Mouse (Mus musculus) midbrain, embryonic 11.5 days (tissue): ENCODE results near the gene Rpl10a. TPM values are rescaled to one million over a fixed set of nuclear protein-coding genes. Genes with fewer than 3 reads are reported as not detected.

ENCODE experiments used
- ATAC-seq: fragments of 200-750 bp; cut with Nextera tagmentation; 2 replicates; pipeline ENCODE4 v1.8.0; 2017; ENCODE audit warnings: moderate TSS enrichment, moderate library complexity; ENCODE audit not compliant: low FRiP score
- DNase-seq: peaks from one replicate; pipeline ENCODE4 v3.0.0; 2015; ENCODE audit warnings: low spot score; ENCODE audit errors: missing footprints
- H3K27ac ChIP-seq: fragments of 300-500 bp; sonication (generic); 2 replicates; pipeline ENCODE4 v1.5.1; 2014; ENCODE audit warnings: low read depth, low read length
- H3K27me3 ChIP-seq: fragments of 300-500 bp; sonication (generic); 2 replicates; pipeline ENCODE4 v1.6.1; 2014; ENCODE audit warnings: mild to moderate bottlenecking, low read length, moderate library complexity, mixed read lengths; ENCODE audit not compliant: control insufficient read depth, insufficient read depth
- H3K36me3 ChIP-seq: fragments of 300-500 bp; sonication (generic); 2 replicates; pipeline ENCODE4 v1.6.1; 2014; ENCODE audit warnings: mild to moderate bottlenecking, low read length, moderate library complexity, mixed read lengths; ENCODE audit not compliant: control insufficient read depth, insufficient read depth
- H3K4me1 ChIP-seq: fragments of 300-500 bp; sonication (generic); 2 replicates; pipeline ENCODE4 v1.6.1; 2014; ENCODE audit warnings: low read length; ENCODE audit not compliant: control insufficient read depth, insufficient read depth
- H3K4me2 ChIP-seq: fragments of 300-500 bp; sonication (generic); 2 replicates; pipeline ENCODE4 v1.6.1; 2014; ENCODE audit warnings: mild to moderate bottlenecking, moderate library complexity
- H3K4me3 ChIP-seq: fragments of 300-500 bp; sonication (generic); 2 replicates; pipeline ENCODE4 v1.5.1; 2014; ENCODE audit warnings: low read depth, low read length
- H3K9ac ChIP-seq: fragments of 300-500 bp; sonication (generic); 2 replicates; pipeline ENCODE4 v1.6.1; 2014; ENCODE audit warnings: low read length
- H3K9me3 ChIP-seq: fragments of 300-500 bp; sonication (generic); 2 replicates; pipeline ENCODE4 v1.6.1; 2016; ENCODE audit warnings: low read length; ENCODE audit not compliant: control insufficient read depth
- WGBS: fragments of 180-500 bp; shearing (Covaris S2); extraction: QIAGEN DNeasy Blood & Tissue Kit; methylation state at CpG from one replicate; pipeline ENCODE4 v1.1.7; 2014; 5-methylcytosine and 5-hydroxymethylcytosine counted together
- polyA plus RNA-seq: library from polyadenylated mRNA; unstranded; fragments of >200 nt; fragmentation: Nextera tagmentation; extraction: Ambion mirVana; gene quantifications from 2 replicates; pipeline ENCODE4 v1.2.1, GENCODE M21; 2014

Gene Rpl10a
- polyA plus RNA-seq, 1 experiment from 2014 or later: 471 TPM

- Histone ChIP-seq H3K4me1 (peaks cover 12% of the 10 kb centered on the region), H3K27ac (no peak overlapping the region), H3K4me2 (no peak overlapping the region), H3K9me3 (no peaks in the 10 kb centered on the region), H3K36me3 (peaks cover 6% of the 10 kb centered on the region), H3K9ac (0 out of 2 replicates have a peak overlapping the region, but pooled peaks have one; percentile 16), H3K4me3 (no peak overlapping the region), H3K27me3 (no peaks in the 10 kb centered on the region)
- 66% methylated on average over 31 of the region's 31 CpGs for WGBS
- ATAC-seq (no peak), DNase-seq (no peak)
These were observed 4.8 kb downstream of the Rpl10a start for GRCm38 (mm10) chr17:28332915-28333546.

- Histone ChIP-seq H3K4me2 (no peak overlapping the region), H3K4me1 (0 out of 2 replicates have a peak, but pooled peaks cover 2% of the 10 kb centered on the region), H3K4me3 (no peak overlapping the region), H3K9me3 (no peaks in the 10 kb centered on the region), H3K27me3 (no peaks in the 10 kb centered on the region), H3K36me3 (peaks cover 3% of the 10 kb centered on the region), H3K9ac (no peak overlapping the region), H3K27ac (no peak overlapping the region)
- DNase-seq (no peak), ATAC-seq (no peak)
- WGBS: 84% methylated on average over 10 of the region's 10 CpGs
These were observed 7.0 kb downstream of the Rpl10a start for GRCm38 (mm10) chr17:28335267-28335666.

GRCm38 (mm10) chr17:28337547-28337946 lies 9.3 kb downstream of the Rpl10a start:
- no peak for DNase-seq
- peaks cover 11% of the 10 kb centered on the region for H3K4me1 ChIP-seq
- no peak overlapping the region for H3K9ac ChIP-seq
- H3K4me3 ChIP-seq: no peak overlapping the region
- H3K27ac ChIP-seq: no peak overlapping the region
- no peaks in the 10 kb centered on the region; the same call in none of the 2 replicates for H3K36me3 ChIP-seq
- WGBS: 91% methylated on average over 7 of the region's 7 CpGs
- no peaks in the 10 kb centered on the region for H3K9me3 ChIP-seq
- 0 out of 2 replicates have a peak, but pooled peaks cover 3% of the 10 kb centered on the region for H3K27me3 ChIP-seq
- no peak for ATAC-seq
- no peak overlapping the region for H3K4me2 ChIP-seq

- Histone ChIP-seq H3K4me2 (no peak overlapping the region), H3K36me3 (no peaks in the 10 kb centered on the region; the same call in 1 of the 2 replicates)
- WGBS: 80% methylated on average over 7 of the region's 7 CpGs
These were observed 12.3 kb downstream of the Rpl10a start for GRCm38 (mm10) chr17:28340578-28340977.

GRCm38 (mm10) chr17:28341091-28341490 lies 12.8 kb downstream of the Rpl10a start:
- H3K9me3 ChIP-seq: no peaks in the 10 kb centered on the region
- peaks cover 16% of the 10 kb centered on the region for H3K4me1 ChIP-seq
- peak; percentile 81 for ATAC-seq
- 6% methylated on average over 26 of the region's 26 CpGs for WGBS
- DNase-seq: no peak
- no peaks in the 10 kb centered on the region for H3K36me3 ChIP-seq
- peak overlapping the region; percentile 43 for H3K4me2 ChIP-seq
- no peak overlapping the region for H3K27ac ChIP-seq
- H3K27me3 ChIP-seq: peaks cover 6% of the 10 kb centered on the region
- H3K4me3 ChIP-seq: no peak overlapping the region; the same call in 1 of the 2 replicates
- H3K9ac ChIP-seq: peak overlapping the region; percentile 46

More at GRCm38 (mm10) chr17:28340578-28340977, 12.3 kb downstream of the Rpl10a start:
- no peak overlapping the region for H3K4me3 ChIP-seq
- H3K27ac ChIP-seq: no peak overlapping the region
- DNase-seq (no peak), ATAC-seq (0 out of 2 replicates have a peak, but pooled peaks have one; percentile 12)
- H3K9me3 ChIP-seq: no peaks in the 10 kb centered on the region
- no peak overlapping the region; the same call in 1 of the 2 replicates for H3K9ac ChIP-seq
- peaks cover 6% of the 10 kb centered on the region for H3K27me3 ChIP-seq
- peaks cover 12% of the 10 kb centered on the region for H3K4me1 ChIP-seq

GRCm38 (mm10) chr17:28344050-28344607 lies 15.9 kb downstream of the Rpl10a start:
- Histone ChIP-seq H3K4me1 (peaks cover 26% of the 10 kb centered on the region), H3K27ac (no peak overlapping the region)

GRCm38 (mm10) chr17:28344670-28345069 lies 16.4 kb downstream of the Rpl10a start:
- WGBS: 47% methylated on average over 3 of the region's 3 CpGs
- Histone ChIP-seq H3K9ac (no peak overlapping the region), H3K27me3 (peaks cover 6% of the 10 kb centered on the region), H3K4me1 (peaks cover 31% of the 10 kb centered on the region), H3K4me2 (no peak overlapping the region), H3K9me3 (no peaks in the 10 kb centered on the region), H3K4me3 (no peak overlapping the region), H3K36me3 (no peaks in the 10 kb centered on the region), H3K27ac (no peak overlapping the region)
- ATAC-seq: no peak
- DNase-seq: no peak

More at GRCm38 (mm10) chr17:28344050-28344607, 15.9 kb downstream of the Rpl10a start:
- DNase-seq: no peak
- 32% methylated on average over 4 of the region's 4 CpGs for WGBS
- Histone ChIP-seq H3K4me2 (no peak overlapping the region), H3K27me3 (peaks cover 6% of the 10 kb centered on the region), H3K9me3 (no peaks in the 10 kb centered on the region), H3K36me3 (no peaks in the 10 kb centered on the region), H3K4me3 (no peak overlapping the region), H3K9ac (no peak overlapping the region)
- no peak for ATAC-seq

GRCm38 (mm10) chr17:28345271-28345721 lies 17.0 kb downstream of the Rpl10a start:
- peaks cover 32% of the 10 kb centered on the region for H3K4me1 ChIP-seq
- no peak for ATAC-seq
- no peaks in the 10 kb centered on the region for H3K9me3 ChIP-seq

GRCm38 (mm10) chr17:28345882-28346281 lies 17.6 kb downstream of the Rpl10a start:
- no peak for DNase-seq
- Histone ChIP-seq H3K4me3 (no peak overlapping the region), H3K9ac (0 out of 2 replicates have a peak overlapping the region, but pooled peaks have one; percentile 24), H3K4me1 (peaks cover 30% of the 10 kb centered on the region), H3K9me3 (no peaks in the 10 kb centered on the region), H3K4me2 (no peak overlapping the region), H3K27ac (no peak overlapping the region), H3K27me3 (peaks cover 6% of the 10 kb centered on the region), H3K36me3 (no peaks in the 10 kb centered on the region)
- WGBS: 6% methylated on average over 10 of the region's 10 CpGs
- no peak for ATAC-seq

More at GRCm38 (mm10) chr17:28345271-28345721, 17.0 kb downstream of the Rpl10a start:
- H3K9ac ChIP-seq: 0 out of 2 replicates have a peak overlapping the region, but pooled peaks have one; percentile 24
- no peak overlapping the region for H3K4me3 ChIP-seq
- DNase-seq: no peak
- no peak overlapping the region for H3K4me2 ChIP-seq
- no peaks in the 10 kb centered on the region for H3K36me3 ChIP-seq
- H3K27me3 ChIP-seq: peaks cover 6% of the 10 kb centered on the region
- no peak overlapping the region for H3K27ac ChIP-seq
- 4% methylated on average over 8 of the region's 8 CpGs for WGBS
